Mouse (Mus musculus) forebrain, embryonic 16.5 days (tissue): ENCODE data around the gene Wdpcp. TPM values are rescaled to one million over a fixed set of nuclear protein-coding genes. Genes with fewer than 3 reads are reported as not detected.
"Not testable (repeated sequence)": the region's sequence is repeated elsewhere in the genome, so short reads cannot be mapped to it uniquely, and the experiment has no call there.

Experiments
- ATAC-seq: fragments of 200-750 bp; cut with Nextera tagmentation; 2 replicates; pipeline ENCODE4 v1.8.0; 2017; ENCODE audit warnings: mild to moderate bottlenecking, moderate library complexity
- H3K27ac ChIP-seq: fragments of 300-500 bp; sonication (generic); 2 replicates; pipeline ENCODE4 v1.5.1; 2014; ENCODE audit warnings: low read length, control low read depth
- H3K27me3 ChIP-seq: fragments of 300-500 bp; sonication (generic); replicated peaks from 2 replicates; pipeline ENCODE4 v1.6.1; 2014; ENCODE audit warnings: low read length; ENCODE audit not compliant: control insufficient read depth, insufficient read depth
- H3K36me3 ChIP-seq: fragments of 300-500 bp; sonication (generic); 2 replicates; pipeline ENCODE4 v1.6.1; 2014; ENCODE audit not compliant: control insufficient read depth, insufficient read depth
- H3K4me1 ChIP-seq: fragments of 300-500 bp; sonication (generic); replicated peaks from 2 replicates; pipeline ENCODE4 v1.6.1; 2014; ENCODE audit warnings: low read length; ENCODE audit not compliant: control insufficient read depth, insufficient read depth
- H3K4me2 ChIP-seq: fragments of 300-500 bp; sonication (generic); 2 replicates; pipeline ENCODE4 v1.6.1; 2014; ENCODE audit warnings: mild to moderate bottlenecking, low read length, control low read depth
- H3K4me3 ChIP-seq: fragments of 300-500 bp; sonication (generic); replicated peaks from 2 replicates; pipeline ENCODE4 v1.5.1; 2014; ENCODE audit warnings: mild to moderate bottlenecking, low read length, control low read depth
- H3K9ac ChIP-seq: fragments of 300-500 bp; sonication (generic); replicated peaks from 2 replicates; pipeline ENCODE4 v1.6.1; 2014; ENCODE audit warnings: low read depth, low read length, control low read depth
- H3K9me3 ChIP-seq: fragments of 300-500 bp; sonication (generic); 2 replicates; pipeline ENCODE4 v1.6.1; 2016; ENCODE audit warnings: low read length; ENCODE audit not compliant: control insufficient read depth
- whole genome bisulfite sequencing: fragments of 180-500 bp; shearing (Covaris S2); extraction: QIAGEN DNeasy Blood & Tissue Kit; methylation state at CpG from one replicate; pipeline ENCODE4 v1.1.7; 2014; 5-methylcytosine and 5-hydroxymethylcytosine counted together
- polyA plus RNA-seq: library from polyadenylated mRNA; unstranded; fragments of >200 nt; fragmentation: Nextera tagmentation; extraction: Ambion mirVana; gene quantifications from 2 replicates; pipeline ENCODE4 v1.2.1, GENCODE M21; 2015

Gene Wdpcp
- polyA plus RNA-seq, result 10.8 and 12.0 TPM in 2 replicates

GRCm38 (mm10) chr11:21571700-21572381, at the start of gene Wdpcp, which contains the start of gene Mdh1:
Gene Wdpcp, plus strand, starts transcription at chr11:21572235.
Gene Mdh1, minus strand, starts transcription at chr11:21572367.
- H3K4me1 ChIP-seq, result peaks cover 22% of the 10 kb centered on the region
- H3K27me3 ChIP-seq, result no peaks in the 10 kb centered on the region
- ATAC-seq, result peak; percentile 99
- peak within 1 kb of the TSS; percentile 71 for H3K9ac ChIP-seq
- peak within 1 kb of the TSS; percentile 82 for H3K27ac ChIP-seq
- no peaks in the 10 kb centered on the region for H3K36me3 ChIP-seq
- no peaks in the 10 kb centered on the region for H3K9me3 ChIP-seq
- under 1% methylated on average over 42 of the region's 42 CpGs for WGBS
- H3K4me2 ChIP-seq, result peak within 1 kb of the TSS; percentile 89
- H3K4me3 ChIP-seq, result peak within 1 kb of the TSS; percentile 69

- Histone ChIP-seq H3K4me3 (no peak overlapping the region), H3K27me3 (no peaks in the 10 kb centered on the region), H3K4me1 (no peaks in the 10 kb centered on the region), H3K36me3 (no peaks in the 10 kb centered on the region), H3K9ac (no peak overlapping the region), H3K9me3 (no peaks in the 10 kb centered on the region), H3K4me2 (no peak overlapping the region), H3K27ac (no peak overlapping the region)
- 63% methylated on average over 2 of the region's 2 CpGs for WGBS
- peak; percentile 55; the same call in 1 of the 2 replicates for ATAC-seq
Measured at GRCm38 (mm10) chr11:21528676-21529394, 43.2 kb upstream of the Wdpcp start.

DNA sequence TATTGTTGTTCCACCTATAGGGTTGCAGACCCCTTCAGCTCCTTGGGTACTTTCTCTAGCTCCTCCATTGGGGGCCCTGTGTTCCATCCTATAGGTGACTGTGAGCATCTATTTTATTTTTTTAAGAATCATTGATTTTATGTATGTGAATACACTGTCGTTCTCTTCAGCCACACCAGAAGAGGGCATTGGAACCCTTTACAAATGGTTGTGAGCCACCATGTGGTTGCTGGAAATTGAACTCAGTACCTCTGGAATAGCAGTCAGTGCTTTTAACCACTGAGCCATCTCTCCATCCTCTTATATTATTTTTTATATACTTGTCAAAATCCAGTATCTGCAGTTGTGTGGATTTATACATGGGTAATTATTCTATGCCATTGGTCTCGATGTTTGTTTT, 41.2 kb upstream of the Wdpcp start:
- H3K9me3 ChIP-seq, ATAC-seq, H3K4me3 ChIP-seq, H3K4me2 ChIP-seq, H3K36me3 ChIP-seq, H3K27me3 ChIP-seq, H3K9ac ChIP-seq, H3K27ac ChIP-seq, H3K4me1 ChIP-seq: not testable (repeated sequence)
- 85% methylated on average over 2 of the region's 2 CpGs for WGBS

GRCm38 (mm10) chr11:21540072-21540471, 32.0 kb upstream of the Wdpcp start:
- no peak overlapping the region for H3K27ac ChIP-seq
- H3K9ac ChIP-seq, result no peak overlapping the region
- H3K4me1 ChIP-seq, result no peaks in the 10 kb centered on the region
- no peak for ATAC-seq
- no peaks in the 10 kb centered on the region for H3K36me3 ChIP-seq
- H3K27me3 ChIP-seq, result no peaks in the 10 kb centered on the region
- no peak overlapping the region for H3K4me2 ChIP-seq
- 74% methylated on average over 2 of the region's 2 CpGs for WGBS
- H3K4me3 ChIP-seq, result no peak overlapping the region
- H3K9me3 ChIP-seq, result no peaks in the 10 kb centered on the region

- WGBS, result 99% methylated on average over 2 of the region's 2 CpGs
- H3K27me3 ChIP-seq, result no peaks in the 10 kb centered on the region
- no peaks in the 10 kb centered on the region for H3K4me1 ChIP-seq
- H3K36me3 ChIP-seq, result no peaks in the 10 kb centered on the region
- H3K4me3 ChIP-seq, result no peak overlapping the region
- H3K9ac ChIP-seq, result no peak overlapping the region
- ATAC-seq, result no peak
- H3K9me3 ChIP-seq, result no peaks in the 10 kb centered on the region
- H3K27ac ChIP-seq, result no peak overlapping the region
- H3K4me2 ChIP-seq, result no peak overlapping the region
Measured at GRCm38 (mm10) chr11:21540622-21541021, 31.4 kb upstream of the Wdpcp start.

DNA sequence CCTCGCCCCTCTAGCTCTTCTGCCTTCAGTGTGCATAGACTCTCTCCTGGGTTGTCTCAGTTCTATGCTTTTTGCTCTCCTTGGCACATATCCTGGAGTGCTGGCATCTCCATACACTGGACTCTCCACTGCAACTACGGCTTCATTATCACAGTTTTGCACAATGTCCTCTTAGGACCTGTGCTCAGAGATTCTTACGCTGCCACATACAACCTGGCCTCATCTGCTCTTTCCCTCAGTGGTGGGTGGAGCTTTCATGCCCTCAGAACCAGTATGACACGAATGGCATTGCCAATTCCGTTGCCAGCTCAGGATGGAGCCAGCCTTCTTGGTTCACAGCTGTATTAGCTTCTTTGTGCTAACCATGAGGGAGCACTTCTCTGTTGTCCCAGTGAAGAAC, 29.3 kb upstream of the Wdpcp start:
- no peak overlapping the region for H3K4me3 ChIP-seq
- WGBS, result 74% methylated on average over 5 of the region's 5 CpGs

GRCm38 (mm10) chr11:21545021-21545420, 27.0 kb upstream of the Wdpcp start:
- no peak overlapping the region for H3K4me2 ChIP-seq
- H3K4me3 ChIP-seq, result no peak overlapping the region
- H3K4me1 ChIP-seq, result no peaks in the 10 kb centered on the region
- H3K27me3 ChIP-seq, result no peaks in the 10 kb centered on the region
- ATAC-seq, result peak; percentile 67; the same call in 1 of the 2 replicates
- no peak overlapping the region for H3K9ac ChIP-seq
- 58% methylated on average over 2 of the region's 2 CpGs for WGBS
- H3K9me3 ChIP-seq, result no peaks in the 10 kb centered on the region
- no peaks in the 10 kb centered on the region for H3K36me3 ChIP-seq
- no peak overlapping the region for H3K27ac ChIP-seq

More for the DNA sequence above, 29.3 kb upstream of the Wdpcp start:
- no peaks in the 10 kb centered on the region for H3K27me3 ChIP-seq
- no peaks in the 10 kb centered on the region for H3K36me3 ChIP-seq
- ATAC-seq, result no peak
- H3K27ac ChIP-seq, result no peak overlapping the region
- H3K9me3 ChIP-seq, result no peaks in the 10 kb centered on the region
- no peak overlapping the region for H3K4me2 ChIP-seq
- no peak overlapping the region for H3K9ac ChIP-seq
- no peaks in the 10 kb centered on the region for H3K4me1 ChIP-seq

DNA sequence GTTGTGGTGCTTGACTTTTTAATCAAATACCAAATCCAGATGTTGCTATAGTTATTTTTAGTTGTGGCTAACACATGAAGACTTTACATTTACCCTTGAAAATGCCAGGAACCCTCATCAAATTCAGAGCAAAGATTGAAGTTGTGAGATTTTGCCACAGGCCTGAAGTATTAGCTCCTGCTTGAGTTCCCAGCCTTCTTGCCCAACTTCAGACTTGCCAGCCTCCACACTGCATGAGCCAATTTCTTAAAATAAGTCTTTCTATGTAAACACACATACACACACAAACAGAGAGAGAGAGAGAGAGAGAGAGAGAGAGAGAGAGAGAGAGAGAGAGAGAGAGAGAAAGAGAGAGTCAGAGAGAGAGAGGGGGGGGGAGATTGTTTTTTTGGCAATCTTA, 26.1 kb upstream of the Wdpcp start:
- no peak overlapping the region for H3K9ac ChIP-seq
- H3K4me2 ChIP-seq, result no peak overlapping the region
- no peak overlapping the region for H3K27ac ChIP-seq
- H3K36me3 ChIP-seq, result no peaks in the 10 kb centered on the region
- no peak overlapping the region for H3K4me3 ChIP-seq
- no peaks in the 10 kb centered on the region for H3K4me1 ChIP-seq
- no peak for ATAC-seq
- no peaks in the 10 kb centered on the region for H3K27me3 ChIP-seq
- H3K9me3 ChIP-seq, result no peaks in the 10 kb centered on the region

GRCm38 (mm10) chr11:21546671-21547070, 25.4 kb upstream of the Wdpcp start:
- WGBS, result 79% methylated on average over 1 of the region's 1 CpGs
- Histone ChIP-seq H3K36me3 (no peaks in the 10 kb centered on the region), H3K4me1 (no peaks in the 10 kb centered on the region), H3K9ac (no peak overlapping the region), H3K27me3 (no peaks in the 10 kb centered on the region), H3K9me3 (no peaks in the 10 kb centered on the region), H3K4me2 (no peak overlapping the region), H3K27ac (no peak overlapping the region), H3K4me3 (no peak overlapping the region)
- no peak for ATAC-seq
